Mouse (Mus musculus) myocyte (in vitro differentiated cells): Measurements from ENCODE around the gene Amacr. TPM values are rescaled to one million over a fixed set of nuclear protein-coding genes. Genes with fewer than 3 reads are reported as not detected.

Source experiments
- H3K27me3 ChIP-seq: one replicate; pipeline ENCODE4 v1.6.1; 2011; ENCODE audit not compliant: control insufficient read depth, insufficient read depth, insufficient read length
- H3K36me3 ChIP-seq: one replicate; pipeline ENCODE4 v1.6.1; 2011; ENCODE audit not compliant: control insufficient read depth, insufficient read depth
- H3K4me2 ChIP-seq: one replicate; pipeline ENCODE4 v1.6.1; 2011; ENCODE audit warnings: low read depth, control low read depth
- H3K4me3 ChIP-seq: one replicate; pipeline ENCODE4 v1.5.1; 2011; ENCODE audit warnings: mild to moderate bottlenecking, control low read depth, moderate library complexity
- H3K79me2 ChIP-seq: one replicate; pipeline ENCODE4 v1.6.1; 2011; ENCODE audit not compliant: control insufficient read depth, insufficient read depth
- H3ac ChIP-seq: one replicate; pipeline ENCODE4 v1.6.1; 2011; ENCODE audit not compliant: control insufficient read depth, insufficient read length
- CEBPB ChIP-seq: IDR thresholded peaks from 2 replicates; pipeline ENCODE4 v1.6.1; 2011; ENCODE audit warnings: mild to moderate bottlenecking, moderate library complexity; ENCODE audit not compliant: poor library complexity, insufficient read depth, severe bottlenecking
- E2F4 ChIP-seq: IDR thresholded peaks from one replicate; pipeline ENCODE4 v1.6.1; 2011; ENCODE audit warnings: mild to moderate bottlenecking, control low read depth, moderate library complexity; ENCODE audit not compliant: insufficient read depth
- MAX ChIP-seq: IDR thresholded peaks from one replicate; pipeline ENCODE4 v1.6.1; 2011; ENCODE audit warnings: low read depth, mild to moderate bottlenecking, control low read depth
- MYOD1 ChIP-seq, 3 experiments: IDR thresholded peaks; one replicate each; pipeline ENCODE4 v1.6.1; 2011; ENCODE audit warnings: control low read depth in 2 of 3, low read depth in 2 of 3, mild to moderate bottlenecking in 2 of 3, moderate library complexity in 1 of 3; ENCODE audit not compliant: insufficient read length in 2 of 3, control insufficient read depth in 1 of 3
- MYOG ChIP-seq, 3 experiments: IDR thresholded peaks; one replicate each; pipeline ENCODE4 v1.6.1; 2011; ENCODE audit warnings: control low read depth in 2 of 3, low read depth in 2 of 3, mild to moderate bottlenecking in 2 of 3; ENCODE audit not compliant: insufficient read length in 2 of 3, control insufficient read depth in 1 of 3, insufficient read depth in 1 of 3
- POLR2A ChIP-seq: IDR thresholded peaks from one replicate; pipeline ENCODE4 v1.6.1; 2011; ENCODE audit warnings: low read depth, mild to moderate bottlenecking, control low read depth, moderate library complexity; ENCODE audit not compliant: insufficient read length
- POLR2AphosphoS2 ChIP-seq: IDR thresholded peaks from one replicate; pipeline ENCODE4 v1.6.1; 2011; ENCODE audit warnings: low read depth, control low read depth; ENCODE audit not compliant: insufficient read length
- REST ChIP-seq: IDR thresholded peaks from one replicate; pipeline ENCODE4 v1.6.1; 2011; ENCODE audit warnings: mild to moderate bottlenecking, control low read depth, moderate library complexity; ENCODE audit not compliant: insufficient read depth, insufficient read length
- SRF ChIP-seq: IDR thresholded peaks from one replicate; pipeline ENCODE4 v1.6.1; 2011; ENCODE audit warnings: low read depth; ENCODE audit not compliant: control insufficient read depth, insufficient read length
- TCF12 ChIP-seq: IDR thresholded peaks from one replicate; pipeline ENCODE4 v1.6.1; 2011; ENCODE audit warnings: mild to moderate bottlenecking, control low read depth; ENCODE audit not compliant: poor library complexity, insufficient read depth, severe bottlenecking
- TCF3 ChIP-seq: IDR thresholded peaks from one replicate; pipeline ENCODE4 v1.6.1; 2011; ENCODE audit warnings: low read depth, control low read depth; ENCODE audit not compliant: insufficient read length
- USF1 ChIP-seq: IDR thresholded peaks from one replicate; pipeline ENCODE4 v1.6.1; 2011; ENCODE audit warnings: low read depth, mild to moderate bottlenecking, control low read depth, moderate library complexity
- polyA plus RNA-seq: library from polyadenylated mRNA; unstranded; fragments of >200 nt; fragmentation: generic; extraction: Trizol; gene quantifications from one replicate; pipeline ENCODE4 v1.2.1, GENCODE M21; 2012; ENCODE audit warnings: missing spikeins

Amacr gene
- polyA plus RNA-seq, 1 experiment = 61.7 TPM

- H3K36me3 ChIP-seq = no peaks in the 10 kb centered on the region
- TF ChIP-seq REST (no peak), TCF3 (no peak), MYOD1 (IDR thresholded peaks at IDR 0.05; ENCODE audit: control insufficient read depth in 1 of 3, insufficient read length in 2 of 3, low read depth in 2 of 3) (no peak), CEBPB (no peak), SRF (no peak), TCF12 (no peak), MAX (no peak), USF1 (no peak), POLR2A (no peak), E2F4 (no peak), MYOG (IDR thresholded peaks at IDR 0.05; ENCODE audit: control insufficient read depth in 1 of 3, insufficient read depth in 1 of 3, insufficient read length in 2 of 3, low read depth in 2 of 3) (no peak), POLR2AphosphoS2 (no peak)
- peaks cover 36% of the 10 kb centered on the region for H3K27me3 ChIP-seq
- no peak overlapping the region for H3K4me3 ChIP-seq
- peak overlapping the region; percentile 75 for H3K4me2 ChIP-seq
- no peaks in the 10 kb centered on the region for H3K79me2 ChIP-seq
- no peak overlapping the region for H3ac ChIP-seq
Measured at GRCm38 (mm10) chr15:11037376-11037695, 55.8 kb downstream of the Amacr start.

GRCm38 (mm10) chr15:11037711-11038110 lies 56.2 kb downstream of the Amacr start, which contains the start of gene Rxfp3:
Gene Rxfp3 (minus strand): TSS chr15:11037991.
- Histone ChIP-seq H3K27me3 (peaks cover 36% of the 10 kb centered on the region), H3K36me3 (no peaks in the 10 kb centered on the region), H3ac (no peak within 1 kb of the TSS), H3K79me2 (no peaks in the 10 kb centered on the region), H3K4me2 (peak within 1 kb of the TSS; percentile 75), H3K4me3 (no peak within 1 kb of the TSS)
- TF ChIP-seq E2F4 (no peak), CEBPB (0 out of 2 replicates have a peak, but pooled peaks have one; percentile 2), REST (peak; percentile 72)

GRCm38 (mm10) chr15:11038476-11038875 lies 56.9 kb downstream of the Amacr start:
- Histone ChIP-seq H3K79me2 (no peaks in the 10 kb centered on the region), H3K27me3 (peaks cover 31% of the 10 kb centered on the region), H3K36me3 (no peaks in the 10 kb centered on the region), H3K4me2 (no peak overlapping the region), H3K4me3 (no peak overlapping the region), H3ac (no peak overlapping the region)
- TF ChIP-seq CEBPB (no peak), MYOG (IDR thresholded peaks at IDR 0.05; ENCODE audit: control insufficient read depth in 1 of 3, insufficient read depth in 1 of 3, insufficient read length in 2 of 3, low read depth in 2 of 3) (no peak), TCF12 (no peak), POLR2A (no peak), POLR2AphosphoS2 (no peak), SRF (no peak), REST (no peak), MAX (no peak), E2F4 (no peak), TCF3 (no peak), USF1 (no peak), MYOD1 (IDR thresholded peaks at IDR 0.05; ENCODE audit: control insufficient read depth in 1 of 3, insufficient read length in 2 of 3, low read depth in 2 of 3) (no peak)

GRCm38 (mm10) chr15:11040067-11040466 lies 58.5 kb downstream of the Amacr start:
- Histone ChIP-seq H3K79me2 (no peaks in the 10 kb centered on the region), H3K4me2 (no peak overlapping the region)

GRCm38 (mm10) chr15:11041229-11041628 lies 59.7 kb downstream of the Amacr start:
- peaks cover 18% of the 10 kb centered on the region for H3K27me3 ChIP-seq
- no peak overlapping the region for H3K4me2 ChIP-seq
- TF ChIP-seq E2F4 (no peak), REST (no peak), MAX (no peak), SRF (no peak), USF1 (no peak), TCF12 (no peak), POLR2AphosphoS2 (no peak), POLR2A (no peak), MYOG (IDR thresholded peaks at IDR 0.05; ENCODE audit: control insufficient read depth in 1 of 3, insufficient read depth in 1 of 3, insufficient read length in 2 of 3, low read depth in 2 of 3) (no peak), MYOD1 (IDR thresholded peaks at IDR 0.05; ENCODE audit: control insufficient read depth in 1 of 3, insufficient read length in 2 of 3, low read depth in 2 of 3) (no peak), TCF3 (no peak), CEBPB (no peak)
- no peak overlapping the region for H3ac ChIP-seq
- no peak overlapping the region for H3K4me3 ChIP-seq
- no peaks in the 10 kb centered on the region for H3K36me3 ChIP-seq
- H3K79me2 ChIP-seq = no peaks in the 10 kb centered on the region

More at GRCm38 (mm10) chr15:11040067-11040466, 58.5 kb downstream of the Amacr start:
- no peak overlapping the region for H3K4me3 ChIP-seq
- no peaks in the 10 kb centered on the region for H3K36me3 ChIP-seq
- TF ChIP-seq USF1 (peak; percentile 48), POLR2AphosphoS2 (no peak)
- no peak overlapping the region for H3ac ChIP-seq
- peaks cover 29% of the 10 kb centered on the region for H3K27me3 ChIP-seq
